Mouse (Mus musculus): ENCODE measurements around the gene Chd4. TPM values are rescaled to one million over a fixed set of nuclear protein-coding genes. Genes with fewer than 3 reads are reported as not detected.
A peak's percentile ranks its signal among the peaks of the same experiment; 100 is the strongest.

The Chd4 gene
- total and polyA plus RNA-seq, 3 experiments = 93.0 to 232 (median 173) TPM

DNA sequence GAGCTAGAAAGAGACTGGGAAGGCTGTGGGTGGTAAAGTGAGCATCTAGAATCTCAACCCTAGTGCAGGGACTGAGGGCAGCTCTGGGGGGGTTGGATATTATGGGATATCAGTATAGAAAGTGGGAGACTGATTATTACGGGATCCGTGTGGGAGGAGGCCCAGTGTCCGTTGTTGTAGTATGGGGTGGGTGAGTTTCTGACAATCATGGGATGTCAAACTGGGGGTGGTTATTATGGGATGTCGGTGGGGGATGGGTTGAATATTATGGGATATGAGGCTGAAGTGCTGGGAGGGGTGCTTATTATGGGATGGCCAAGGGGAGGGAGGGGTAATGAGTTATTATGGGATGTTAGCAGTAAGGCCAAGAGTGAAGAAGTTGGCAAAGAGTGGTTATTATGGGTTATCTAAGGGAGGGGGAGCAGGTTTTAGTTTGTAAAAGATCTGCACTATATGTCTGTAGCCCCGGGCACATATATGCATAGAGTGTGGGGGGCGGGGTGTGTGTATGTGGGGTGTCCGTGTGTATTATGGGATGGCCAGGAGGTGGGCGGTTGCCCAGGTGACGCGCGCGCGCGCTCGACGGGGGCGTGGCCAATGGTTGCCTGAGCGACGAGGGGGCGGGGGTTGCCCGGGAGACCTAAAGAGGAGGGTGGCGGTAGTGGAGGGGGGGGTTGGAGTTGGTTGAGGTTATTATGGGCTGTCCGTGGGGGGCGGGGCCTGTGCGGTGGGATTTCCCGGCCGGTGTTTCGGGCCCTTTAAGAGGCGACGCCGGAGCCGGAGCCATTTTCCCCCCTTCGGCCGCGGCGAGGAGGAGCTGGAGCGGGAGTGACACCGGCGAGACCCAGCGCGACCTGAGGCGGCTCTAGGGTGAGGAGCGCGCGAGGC lies at the start of gene Chd4 (continued):
- TF ChIP-seq POLR2AphosphoS2 (IDR thresholded peaks at IDR 0.05; ENCODE audit: low read length) (peak; percentile 59; the same call in 1 of the 2 replicates), ETS1 (IDR thresholded peaks at IDR 0.05; ENCODE audit: low read depth, low read length) (peak; percentile 29; the same call in 1 of the 2 replicates), CHD1 (IDR thresholded peaks at IDR 0.05; ENCODE audit: low read depth, low read length) (no peak), TCF12 (IDR thresholded peaks at IDR 0.05; ENCODE audit: low read depth, low read length) (peak; percentile 40; the same call in 1 of the 2 replicates), CHD2 (IDR thresholded peaks at IDR 0.05; ENCODE audit: low read length) (peak; percentile 45)

DNA sequence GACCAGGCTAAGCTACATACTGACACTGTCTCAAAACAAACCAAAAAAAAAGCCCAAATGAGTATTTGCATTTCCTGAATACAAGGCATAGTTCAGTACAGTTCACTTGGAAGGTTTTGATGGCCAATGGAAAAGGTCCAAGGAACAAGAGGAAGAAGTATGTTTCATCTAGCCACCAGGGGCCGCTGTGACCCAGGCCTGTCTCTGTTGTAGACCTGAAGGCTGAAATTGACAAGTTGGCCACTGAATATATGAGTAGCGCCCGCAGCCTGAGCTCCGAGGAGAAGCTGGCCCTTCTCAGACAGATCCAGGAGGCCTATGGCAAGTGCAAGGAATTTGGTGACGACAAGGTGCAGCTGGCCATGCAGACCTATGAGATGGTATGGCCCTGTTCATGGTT lies 49.1 kb upstream of the Chd4 start:
- H3K4me1 ChIP-seq (ENCODE audit: control insufficient read depth in 1 of 2, insufficient read depth in 2 of 2, low read length in 2 of 2) = peaks cover 8 to 9% of the 10 kb centered on the region in 2 experiments
- no peak overlapping the region for H3K4me3 ChIP-seq (ENCODE audit: control insufficient read depth in 1 of 2, insufficient read depth in 1 of 2, low read depth in 2 of 2, low read length in 2 of 2)
- DNase-seq (ENCODE audit: low read depth, low spot score) = peak; percentile 87
- no peaks in the 10 kb centered on the region for H3K79me2 ChIP-seq (ENCODE audit: control insufficient read depth, insufficient read depth, low read length, poor library complexity)
- H3K9ac ChIP-seq (ENCODE audit: control insufficient read depth, low read depth, low read length, poor library complexity, severe bottlenecking) = no peak overlapping the region
- peaks cover 1 to 9% of the 10 kb centered on the region in 2 experiments; a peak in 3 of 4 replicates for H3K36me3 ChIP-seq (ENCODE audit: control insufficient read depth in 1 of 2, insufficient read depth in 2 of 2, low read length in 2 of 2)
- TF ChIP-seq SIN3A (IDR thresholded peaks at IDR 0.05; ENCODE audit: low read length) = no peak
- TF ChIP-seq ZNF384 (IDR thresholded peaks at IDR 0.05; ENCODE audit: low read depth, low read length) = no peak
- peak; percentile 67 for TF ChIP-seq RAD21 (IDR thresholded peaks at IDR 0.05; ENCODE audit: low read depth, low read length)
- no peak for TF ChIP-seq CHD2 (IDR thresholded peaks at IDR 0.05; ENCODE audit: low read length)
- TF ChIP-seq UBTF (IDR thresholded peaks at IDR 0.05; ENCODE audit: borderline replicate concordance, insufficient read depth, low read depth, low read length) = no peak
- TF ChIP-seq NRF1 (IDR thresholded peaks at IDR 0.05; ENCODE audit: insufficient read depth, low read depth, low read length, poor library complexity, severe bottlenecking) = no peak
- no peak for TF ChIP-seq EP300 (IDR thresholded peaks at IDR 0.05; ENCODE audit: low read depth in 1 of 2, low read length in 2 of 2)
- TF ChIP-seq USF1 (IDR thresholded peaks at IDR 0.05; ENCODE audit: low read depth, low read length) = no peak
- TF ChIP-seq POLR2AphosphoS2 (IDR thresholded peaks at IDR 0.05; ENCODE audit: low read length) = no peak
- no peak for TF ChIP-seq MYB (IDR thresholded peaks at IDR 0.05; ENCODE audit: low read depth, low read length)
- TF ChIP-seq MEF2A (IDR thresholded peaks at IDR 0.05; ENCODE audit: extremely low read depth, insufficient replicate concordance, low read depth, low read length, poor library complexity, severe bottlenecking) = no peak
- no peak for TF ChIP-seq NELFE (IDR thresholded peaks at IDR 0.05; ENCODE audit: low read depth, low read length)
- no peak for TF ChIP-seq RCOR1 (IDR thresholded peaks at IDR 0.05; ENCODE audit: low read depth, low read length)
- TF ChIP-seq CTCF (IDR thresholded peaks at IDR 0.05 in 2 of 3, conservative IDR thresholded peaks at IDR 0.05 in 1 of 3; ENCODE audit: control insufficient read depth in 1 of 3, insufficient read depth in 1 of 3, low read depth in 2 of 3, low read length in 3 of 3, poor library complexity in 1 of 3, severe bottlenecking in 1 of 3) = peak; percentile 84 to 90 (median 86)
- TF ChIP-seq USF2 (IDR thresholded peaks at IDR 0.05; ENCODE audit: borderline replicate concordance in 1 of 2, insufficient read depth in 1 of 2, low read depth in 1 of 2, low read length in 2 of 2) = no peak
- no peak for TF ChIP-seq MXI1 (IDR thresholded peaks at IDR 0.05; ENCODE audit: low read depth, low read length)
- peak; percentile 81 for TF ChIP-seq SMC3 (IDR thresholded peaks at IDR 0.05; ENCODE audit: low read depth, low read length)
- no peak for TF ChIP-seq POLR2A (IDR thresholded peaks at IDR 0.05; ENCODE audit: control insufficient read depth in 1 of 2, insufficient read depth in 1 of 2, low read depth in 1 of 2, low read length in 2 of 2, poor library complexity in 1 of 2)
- TF ChIP-seq MAFK (IDR thresholded peaks at IDR 0.05; ENCODE audit: borderline replicate concordance, low read depth, low read length) = no peak
- TF ChIP-seq ZKSCAN1 (IDR thresholded peaks at IDR 0.05; ENCODE audit: low read depth, low read length) = no peak
- no peak for TF ChIP-seq MYC (IDR thresholded peaks at IDR 0.05; ENCODE audit: low read depth, low read length)
- TF ChIP-seq ZC3H11A (IDR thresholded peaks at IDR 0.05; ENCODE audit: low read depth, low read length) = peak; percentile 42; the same call in 1 of the 2 replicates
- TF ChIP-seq GABPA (IDR thresholded peaks at IDR 0.05; ENCODE audit: low read depth, low read length) = no peak
- TF ChIP-seq BHLHE40 (IDR thresholded peaks at IDR 0.05; ENCODE audit: borderline replicate concordance, low read depth, low read length) = no peak
- no peak for TF ChIP-seq MAX (IDR thresholded peaks at IDR 0.05; ENCODE audit: low read length)
- TF ChIP-seq CHD1 (IDR thresholded peaks at IDR 0.05; ENCODE audit: low read depth, low read length) = no peak
- TF ChIP-seq TBP (IDR thresholded peaks at IDR 0.05; ENCODE audit: low read depth, low read length) = no peak
- TF ChIP-seq HCFC1 (IDR thresholded peaks at IDR 0.05; ENCODE audit: low read depth, low read length) = no peak
- TF ChIP-seq GATA1 (IDR thresholded peaks at IDR 0.05; ENCODE audit: low read depth, low read length) = no peak
- TF ChIP-seq ZMIZ1 (IDR thresholded peaks at IDR 0.05; ENCODE audit: low read depth, low read length) = no peak
- H3K27ac ChIP-seq (ENCODE audit: control insufficient read depth, low read depth, low read length) = no peak overlapping the region
- H3K9me3 ChIP-seq (replicated peaks; ENCODE audit: insufficient read depth, low read length) = no peaks in the 10 kb centered on the region
- no peaks in the 10 kb centered on the region for H3K27me3 ChIP-seq (ENCODE audit: control insufficient read depth in 1 of 2, insufficient read depth in 2 of 2, low read length in 2 of 2)
